Mouse (Mus musculus) myocyte (in vitro differentiated cells): ENCODE data around the gene Rgs16.

Source experiments
- MAX ChIP-seq: IDR thresholded peaks from one replicate; pipeline ENCODE4 v1.6.1; 2011; ENCODE audit warnings: low read depth, mild to moderate bottlenecking, control low read depth
- POLR2A ChIP-seq: IDR thresholded peaks from one replicate; pipeline ENCODE4 v1.6.1; 2011; ENCODE audit warnings: low read depth, mild to moderate bottlenecking, control low read depth, moderate library complexity; ENCODE audit not compliant: insufficient read length
- TCF12 ChIP-seq: IDR thresholded peaks from one replicate; pipeline ENCODE4 v1.6.1; 2011; ENCODE audit warnings: mild to moderate bottlenecking, control low read depth; ENCODE audit not compliant: poor library complexity, insufficient read depth, severe bottlenecking

- TF ChIP-seq TCF12 (no peak), MAX (no peak), POLR2A (no peak)
Observed at GRCm38 (mm10) chr1:153694372-153695120, 45.6 kb upstream of the Rgs16 start.
